Mouse (Mus musculus) forebrain, postnatal 0 days (tissue): ENCODE results near the gene Spg21. TPM values are rescaled to one million over a fixed set of nuclear protein-coding genes. Genes with fewer than 3 reads are reported as not detected.

Source experiments
- ATAC-seq: fragments of 200-750 bp; cut with Nextera tagmentation; 2 replicates; pipeline ENCODE4 v1.8.0; 2017; ENCODE audit warnings: mild to moderate bottlenecking, moderate library complexity
- DNase-seq: peaks from one replicate; pipeline ENCODE4 v3.0.0-alpha.2; 2015
- H3K27ac ChIP-seq: fragments of 300-500 bp; sonication (generic); 2 replicates; pipeline ENCODE4 v1.5.1; 2014; ENCODE audit warnings: low read depth, mild to moderate bottlenecking, antibody characterized with exemption, low read length, moderate library complexity, mixed read lengths
- H3K27me3 ChIP-seq: fragments of 300-500 bp; sonication (generic); 2 replicates; pipeline ENCODE4 v1.6.1; 2014; ENCODE audit warnings: mild to moderate bottlenecking, low read length, mixed read lengths; ENCODE audit not compliant: insufficient read depth
- H3K36me3 ChIP-seq: fragments of 300-500 bp; sonication (generic); 2 replicates; pipeline ENCODE4 v1.6.1; 2014; ENCODE audit warnings: mild to moderate bottlenecking, moderate library complexity; ENCODE audit not compliant: insufficient read depth
- H3K4me1 ChIP-seq: fragments of 300-500 bp; sonication (generic); 2 replicates; pipeline ENCODE4 v1.6.1; 2014; ENCODE audit warnings: antibody characterized with exemption; ENCODE audit not compliant: insufficient read depth
- H3K4me2 ChIP-seq: fragments of 300-500 bp; sonication (generic); 2 replicates; pipeline ENCODE4 v1.6.1; 2014; ENCODE audit warnings: low read depth, mild to moderate bottlenecking, moderate library complexity
- H3K4me3 ChIP-seq: fragments of 300-500 bp; sonication (generic); 2 replicates; pipeline ENCODE4 v1.5.1; 2014; ENCODE audit warnings: low read depth, low read length, mixed read lengths
- H3K9ac ChIP-seq: fragments of 300-500 bp; sonication (generic); 2 replicates; pipeline ENCODE4 v1.6.1; 2014; ENCODE audit warnings: mild to moderate bottlenecking
- H3K9me3 ChIP-seq: fragments of 300-500 bp; sonication (generic); 2 replicates; pipeline ENCODE4 v1.6.1; 2016; ENCODE audit warnings: low read length
- CTCF ChIP-seq: sonication (generic); IDR thresholded peaks from 2 replicates; pipeline ENCODE4 v1.5.1; 2016; ENCODE audit warnings: antibody characterized with exemption, control low read depth, low read depth
- WGBS: fragments of 180-500 bp; shearing (Covaris S2); extraction: QIAGEN DNeasy Blood & Tissue Kit; methylation state at CpG from one replicate; pipeline ENCODE4 v1.1.7; 2014; 5-methylcytosine and 5-hydroxymethylcytosine counted together
- polyA plus RNA-seq: library from polyadenylated mRNA; unstranded; fragments of >200 nt; fragmentation: Nextera tagmentation; extraction: Ambion mirVana; gene quantifications from 2 replicates; pipeline ENCODE4 v1.2.1, GENCODE M21; 2015
- total RNA-seq: library from RNA; depleted of rRNA; stranded (reverse); fragments of >200 nt; gene quantifications from 2 replicates; pipeline ENCODE4 v1.2.3, GENCODE M21; 2014

Spg21 gene
- total and polyA plus RNA-seq, 2 experiments from 2014 or later, result 62.0 to 121 TPM

DNA sequence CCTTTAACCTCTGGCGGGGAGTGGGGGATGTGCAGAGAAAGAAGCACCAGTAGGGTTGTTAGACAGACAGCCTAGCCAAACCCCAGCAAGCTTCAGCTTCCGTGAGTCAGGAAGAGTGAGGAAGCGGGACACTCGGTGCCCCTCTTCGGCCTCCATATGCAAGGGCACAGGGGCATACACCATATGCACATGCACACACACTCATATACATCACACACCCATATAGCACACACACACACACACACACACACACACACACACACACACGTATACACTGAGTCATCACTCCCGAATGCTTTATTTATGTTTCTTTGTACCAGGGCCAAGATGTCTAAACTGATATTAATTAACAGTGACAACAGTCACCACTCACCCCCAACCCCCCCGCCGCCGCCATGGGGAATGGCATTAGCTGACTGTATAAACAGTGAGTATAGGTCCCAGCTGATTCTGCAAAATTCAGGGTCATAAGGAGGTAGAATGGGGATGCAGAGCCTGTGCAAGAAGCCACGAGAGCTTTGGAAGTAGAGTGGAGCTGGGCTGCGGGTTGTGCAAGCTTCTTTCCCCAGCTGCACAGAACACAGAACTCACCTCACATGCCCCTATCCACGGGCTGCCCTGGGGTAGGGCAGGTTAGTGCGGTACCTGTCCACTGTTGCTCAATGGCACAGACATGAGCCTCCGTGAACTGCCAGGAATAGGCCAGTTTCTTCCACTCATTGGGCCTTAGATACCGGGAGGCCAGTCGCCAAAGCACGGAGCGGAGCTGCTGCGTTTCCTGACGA is 42.2 kb downstream of the Spg21 start:
- Histone ChIP-seq H3K27me3 (no peaks in the 10 kb centered on the region), H3K4me2 (no peak overlapping the region), H3K4me3 (no peak overlapping the region), H3K9me3 (no peaks in the 10 kb centered on the region), H3K4me1 (no peaks in the 10 kb centered on the region), H3K36me3 (no peaks in the 10 kb centered on the region), H3K9ac (no peak overlapping the region), H3K27ac (no peak overlapping the region)
- DNase-seq (no peak), ATAC-seq (no peak)
- WGBS, result 85% methylated on average over 21 of the region's 21 CpGs
- TF ChIP-seq CTCF, result no peak

DNA sequence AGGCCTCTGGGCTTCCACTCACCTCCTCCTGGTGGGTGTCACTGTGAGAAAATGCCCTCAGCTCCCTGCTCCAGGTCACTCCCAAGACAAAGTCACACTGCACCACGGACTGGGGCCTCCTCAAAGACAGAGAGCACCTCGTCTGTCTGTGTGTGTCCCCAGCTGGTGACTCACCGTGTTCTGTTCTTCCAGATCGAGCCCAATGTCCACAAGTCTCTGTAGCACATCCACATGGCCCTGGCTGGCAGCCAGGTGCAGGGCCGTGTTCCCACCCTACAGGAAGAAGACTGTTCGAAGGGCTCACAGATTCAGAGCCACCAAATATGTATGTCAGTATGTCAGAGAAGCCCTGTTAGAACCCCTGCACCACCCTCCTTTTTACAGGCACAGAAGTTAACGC is 47.7 kb downstream of the Spg21 start:
- H3K4me2 ChIP-seq, result no peak overlapping the region
- H3K27ac ChIP-seq, result no peak overlapping the region
- DNase-seq (no peak), ATAC-seq (no peak)
- no peak for TF ChIP-seq CTCF
- H3K4me1 ChIP-seq, result no peaks in the 10 kb centered on the region
- H3K9me3 ChIP-seq, result no peaks in the 10 kb centered on the region
- H3K36me3 ChIP-seq, result no peaks in the 10 kb centered on the region
- WGBS, result 57% methylated on average over 7 of the region's 7 CpGs
- no peak overlapping the region for H3K9ac ChIP-seq
- H3K27me3 ChIP-seq, result no peaks in the 10 kb centered on the region
- no peak overlapping the region for H3K4me3 ChIP-seq

DNA sequence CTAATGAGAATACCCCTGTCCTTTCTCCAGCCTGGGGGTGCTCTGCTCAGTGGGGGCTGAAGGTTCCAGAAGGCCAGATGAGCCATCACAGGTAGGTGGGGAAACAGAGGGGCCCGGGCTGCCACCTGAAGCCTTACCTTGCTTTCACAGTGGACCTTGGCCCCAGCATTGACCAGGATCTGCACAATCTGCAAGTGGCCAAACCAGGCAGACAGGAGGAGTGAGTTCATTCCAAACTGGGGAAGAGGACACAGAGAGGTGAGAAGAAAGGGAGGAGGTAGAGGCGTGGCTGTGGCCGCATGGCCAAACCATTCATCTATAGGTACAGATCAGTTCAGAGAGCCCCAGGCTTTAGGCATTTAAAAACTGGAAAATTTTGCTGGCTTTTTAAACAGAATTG is 51.8 kb downstream of the Spg21 start:
- WGBS, result 94% methylated on average over 3 of the region's 3 CpGs
- Histone ChIP-seq H3K36me3 (no peaks in the 10 kb centered on the region), H3K9me3 (no peaks in the 10 kb centered on the region), H3K27ac (no peak overlapping the region), H3K4me1 (no peaks in the 10 kb centered on the region), H3K9ac (no peak overlapping the region), H3K27me3 (no peaks in the 10 kb centered on the region), H3K4me2 (no peak overlapping the region), H3K4me3 (no peak overlapping the region)
- no peak for TF ChIP-seq CTCF
- ATAC-seq (no peak), DNase-seq (no peak)

DNA sequence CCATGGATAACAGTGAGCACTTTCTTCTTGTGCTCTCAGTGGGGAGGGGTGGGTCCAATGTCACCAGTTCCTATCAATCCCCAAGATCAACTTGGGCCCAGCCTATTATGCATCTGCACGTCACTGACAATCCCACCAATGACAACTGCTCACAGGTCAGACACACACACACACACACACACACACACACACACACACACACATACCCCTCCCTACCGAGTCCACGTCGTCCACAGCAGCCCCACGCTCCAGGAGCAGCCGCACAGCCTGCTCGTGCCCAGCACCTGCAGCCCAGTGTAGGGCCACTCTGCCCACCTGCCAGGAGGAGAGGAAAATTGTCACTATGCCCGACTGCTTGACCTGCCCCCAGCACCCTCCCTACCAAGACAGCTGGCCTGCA is 53.7 kb downstream of the Spg21 start:
- no peak overlapping the region for H3K4me3 ChIP-seq
- ATAC-seq (no peak), DNase-seq (no peak)
- WGBS, result 69% methylated on average over 8 of the region's 8 CpGs
- H3K27me3 ChIP-seq, result no peaks in the 10 kb centered on the region
- H3K9ac ChIP-seq, result no peak overlapping the region
- H3K4me2 ChIP-seq, result no peak overlapping the region
- no peak for TF ChIP-seq CTCF
- H3K4me1 ChIP-seq, result no peaks in the 10 kb centered on the region
- no peak overlapping the region for H3K27ac ChIP-seq
- H3K36me3 ChIP-seq, result no peaks in the 10 kb centered on the region
- H3K9me3 ChIP-seq, result no peaks in the 10 kb centered on the region

DNA sequence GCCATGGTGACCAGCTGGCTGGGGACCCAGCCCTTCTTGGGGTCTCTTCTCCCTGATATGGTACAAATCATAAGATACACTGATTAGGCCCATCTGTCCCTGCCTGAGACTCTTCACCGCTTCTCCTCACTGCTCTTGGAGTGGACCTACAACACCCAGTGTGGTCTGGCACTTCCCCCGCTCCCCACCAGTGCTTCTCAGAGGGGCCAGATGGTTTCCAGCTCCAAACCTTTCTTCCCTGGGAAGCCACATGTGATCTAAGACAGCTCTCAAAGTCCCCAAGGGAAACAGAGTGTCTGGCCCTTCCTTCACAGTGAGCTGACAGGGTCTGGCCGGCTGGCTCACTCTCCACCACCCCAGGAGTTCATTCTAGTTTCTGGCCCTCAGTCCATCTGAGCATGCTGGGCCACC is 54.1 kb downstream of the Spg21 start:
- Histone ChIP-seq H3K4me1 (no peaks in the 10 kb centered on the region), H3K27ac (no peak overlapping the region), H3K27me3 (no peaks in the 10 kb centered on the region), H3K4me3 (no peak overlapping the region), H3K36me3 (no peaks in the 10 kb centered on the region), H3K4me2 (no peak overlapping the region), H3K9ac (no peak overlapping the region), H3K9me3 (no peaks in the 10 kb centered on the region)
- no peak for ATAC-seq
- DNase-seq, result no peak
- 53% methylated on average over 3 of the region's 3 CpGs for WGBS
- no peak for TF ChIP-seq CTCF

DNA sequence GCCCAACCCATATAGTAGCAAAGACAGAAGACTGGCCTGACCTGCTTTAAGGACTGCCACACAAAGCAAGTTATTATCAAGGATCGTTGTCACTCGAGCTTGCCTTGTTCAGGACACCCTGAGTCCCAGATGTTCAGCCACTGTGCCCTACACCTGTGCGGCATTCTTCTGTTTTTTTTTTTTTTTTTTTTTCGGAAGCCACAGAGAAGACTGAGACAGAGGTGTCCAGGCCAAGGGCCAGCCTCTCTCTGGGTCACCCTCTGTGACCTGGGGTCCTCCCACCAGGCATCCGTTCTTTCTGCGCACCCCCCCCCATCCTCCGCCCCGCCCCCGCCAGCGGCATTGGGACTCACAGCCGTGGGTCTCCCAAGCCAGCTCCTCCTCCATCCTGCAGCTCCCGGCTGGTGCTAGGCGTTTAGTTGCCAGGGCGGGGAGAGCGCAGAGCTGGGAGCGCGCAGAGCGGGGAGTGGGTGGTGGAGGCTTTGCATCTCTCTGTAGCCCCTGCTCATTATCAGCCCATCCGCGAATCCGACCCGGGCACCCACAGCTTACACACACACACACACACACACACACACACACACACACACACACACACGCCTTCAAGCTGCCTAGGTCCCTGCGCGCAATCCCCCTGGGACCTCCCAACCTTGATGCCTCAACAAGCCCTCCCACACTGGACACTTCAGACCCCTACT is 59.2 kb downstream of the Spg21 start, which contains the start of gene Ankdd1a:
Gene Ankdd1a, minus strand, starts transcription at position 387 of the 698 bp plus-strand sequence.
- Histone ChIP-seq H3K4me3 (peak within 1 kb of the TSS; percentile 36), H3K27ac (peak within 1 kb of the TSS; percentile 64; the same call in 1 of the 2 replicates), H3K36me3 (no peaks in the 10 kb centered on the region), H3K9ac (peak within 1 kb of the TSS; percentile 49), H3K4me2 (peak within 1 kb of the TSS; percentile 74), H3K9me3 (no peaks in the 10 kb centered on the region), H3K27me3 (no peaks in the 10 kb centered on the region), H3K4me1 (no peaks in the 10 kb centered on the region)
- TF ChIP-seq CTCF, result no peak
- DNase-seq (peak; percentile 77), ATAC-seq (peak; percentile 94)
- WGBS, result 7% methylated on average over 24 of the region's 25 CpGs

DNA sequence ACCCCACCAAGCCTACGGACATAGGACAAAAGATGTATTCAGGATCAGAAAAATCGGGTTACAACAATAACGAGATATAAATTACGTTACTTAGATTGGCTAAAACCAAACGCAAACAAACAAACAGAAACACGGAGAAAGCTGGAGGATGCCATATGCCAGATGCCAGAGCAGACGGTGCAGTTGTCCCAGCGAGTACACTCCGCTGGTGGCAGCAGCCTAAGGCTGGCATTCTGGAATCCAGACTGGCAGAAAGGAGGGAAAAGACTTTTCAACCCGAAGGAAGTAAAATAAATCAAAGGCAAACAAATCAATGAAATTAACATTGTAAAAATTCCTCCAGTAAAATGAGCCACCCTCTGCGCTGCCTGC is 59.7 kb downstream of the Spg21 start:
- Histone ChIP-seq H3K9me3 (no peaks in the 10 kb centered on the region), H3K27me3 (no peaks in the 10 kb centered on the region), H3K27ac (peak overlapping the region; percentile 64; the same call in 1 of the 2 replicates), H3K4me2 (peak overlapping the region; percentile 74), H3K4me1 (no peaks in the 10 kb centered on the region), H3K9ac (peak overlapping the region; percentile 49), H3K36me3 (no peaks in the 10 kb centered on the region), H3K4me3 (peak overlapping the region; percentile 36)
- ATAC-seq (peak; percentile 78), DNase-seq (peak; percentile 77)
- WGBS, result 7% methylated on average over 11 of the region's 11 CpGs
- no peak for TF ChIP-seq CTCF
